Mouse (Mus musculus) lung, adult 2 months (tissue): ENCODE measurements at regions not wholly inside any gene's neighbourhood (a gene's known extent, or its start where the extent isn't known, plus 50 kb on each side); places are given as distances from the start of the nearest gene placed in this dataset.

Experiments
- CTCF ChIP-seq: fragments of 200-500 bp; IDR thresholded peaks from 2 replicates; pipeline ENCODE4 v1.5.1; 2011; ENCODE audit warnings: mild to moderate bottlenecking, low read length, control low read depth; ENCODE audit not compliant: insufficient read depth
- POLR2A ChIP-seq: fragments of 200-500 bp; IDR thresholded peaks from 2 replicates; pipeline ENCODE4 v1.6.1; 2011; ENCODE audit warnings: low read depth, mild to moderate bottlenecking, control low read depth, low read length, borderline replicate concordance; ENCODE audit errors: extremely low read depth

DNA sequence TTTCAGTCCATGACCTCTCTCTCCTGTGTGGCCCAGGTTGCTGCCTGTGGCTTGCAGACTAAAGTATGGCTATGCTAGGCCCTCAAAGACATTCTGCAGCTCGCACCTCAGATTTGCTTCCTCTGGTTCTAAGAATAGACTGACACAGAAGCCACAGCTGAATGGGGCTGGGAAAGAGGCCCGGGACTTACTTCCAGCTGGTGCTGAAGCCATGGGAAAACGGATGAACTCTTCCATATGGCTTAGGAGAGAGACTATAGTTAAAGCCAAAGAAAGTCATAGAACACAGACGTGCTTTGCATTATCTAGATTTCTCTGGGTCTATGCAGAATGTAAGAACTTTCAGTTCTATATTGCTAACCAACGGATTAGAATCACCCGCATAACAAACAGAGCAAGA, 107.7 kb downstream of the Fasl start:
- TF ChIP-seq POLR2A = no peak
- no peak for TF ChIP-seq CTCF
